Mouse (Mus musculus) liver, embryonic 15.5 days (tissue): ENCODE data around the gene H2-K1. TPM values are rescaled to one million over a fixed set of nuclear protein-coding genes. Genes with fewer than 3 reads are reported as not detected.
"Not testable (repeated sequence)": the region's sequence is repeated elsewhere in the genome, so short reads cannot be mapped to it uniquely, and the experiment has no call there.

Experiments used
- ATAC-seq: fragments of 200-750 bp; cut with Nextera tagmentation; 2 replicates; pipeline ENCODE4 v1.8.0; 2017; ENCODE audit warnings: moderate number of reproducible peaks, mild to moderate bottlenecking, moderate library complexity; ENCODE audit not compliant: insufficient read depth
- H3K27ac ChIP-seq: fragments of 300-500 bp; sonication (generic); replicated peaks from 2 replicates; pipeline ENCODE4 v1.5.1; 2015; ENCODE audit warnings: mild to moderate bottlenecking, inconsistent platforms
- H3K27me3 ChIP-seq: fragments of 300-500 bp; sonication (generic); 2 replicates; pipeline ENCODE4 v1.6.1; 2015; ENCODE audit warnings: mild to moderate bottlenecking, inconsistent platforms
- H3K36me3 ChIP-seq: fragments of 300-500 bp; sonication (generic); replicated peaks from 2 replicates; pipeline ENCODE4 v1.6.1; 2015; ENCODE audit warnings: moderate library complexity, mild to moderate bottlenecking, inconsistent platforms
- H3K4me1 ChIP-seq: fragments of 300-500 bp; sonication (generic); replicated peaks from 2 replicates; pipeline ENCODE4 v1.6.1; 2015; ENCODE audit warnings: inconsistent platforms
- H3K4me2 ChIP-seq: fragments of 300-500 bp; sonication (generic); 2 replicates; pipeline ENCODE4 v1.6.1; 2015; ENCODE audit warnings: moderate library complexity, mild to moderate bottlenecking, inconsistent platforms
- H3K4me3 ChIP-seq: fragments of 300-500 bp; sonication (generic); replicated peaks from 2 replicates; pipeline ENCODE4 v1.5.1; 2015; ENCODE audit warnings: mild to moderate bottlenecking, inconsistent platforms
- H3K9ac ChIP-seq: fragments of 300-500 bp; sonication (generic); 2 replicates; pipeline ENCODE4 v1.6.1; 2015; ENCODE audit warnings: moderate library complexity, mild to moderate bottlenecking, inconsistent platforms
- H3K9me3 ChIP-seq: fragments of 300-500 bp; sonication (generic); replicated peaks from 2 replicates; pipeline ENCODE4 v1.6.1; 2016; ENCODE audit warnings: inconsistent platforms
- WGBS: fragments of 180-500 bp; shearing (Covaris S2); methylation state at CpG from one replicate; pipeline ENCODE4 v1.1.7; 2015; ENCODE audit warnings: mixed read lengths; ENCODE audit not compliant: insufficient replicate concordance; 5-methylcytosine and 5-hydroxymethylcytosine counted together
- polyA plus RNA-seq: library from polyadenylated mRNA; unstranded; fragments of >200 nt; fragmentation: Nextera tagmentation; extraction: Ambion mirVana; gene quantifications from 2 replicates; pipeline ENCODE4 v1.2.1, GENCODE M21; 2015

H2-K1 gene
- polyA plus RNA-seq, 1 experiment from 2014 or later, result 123 TPM

DNA sequence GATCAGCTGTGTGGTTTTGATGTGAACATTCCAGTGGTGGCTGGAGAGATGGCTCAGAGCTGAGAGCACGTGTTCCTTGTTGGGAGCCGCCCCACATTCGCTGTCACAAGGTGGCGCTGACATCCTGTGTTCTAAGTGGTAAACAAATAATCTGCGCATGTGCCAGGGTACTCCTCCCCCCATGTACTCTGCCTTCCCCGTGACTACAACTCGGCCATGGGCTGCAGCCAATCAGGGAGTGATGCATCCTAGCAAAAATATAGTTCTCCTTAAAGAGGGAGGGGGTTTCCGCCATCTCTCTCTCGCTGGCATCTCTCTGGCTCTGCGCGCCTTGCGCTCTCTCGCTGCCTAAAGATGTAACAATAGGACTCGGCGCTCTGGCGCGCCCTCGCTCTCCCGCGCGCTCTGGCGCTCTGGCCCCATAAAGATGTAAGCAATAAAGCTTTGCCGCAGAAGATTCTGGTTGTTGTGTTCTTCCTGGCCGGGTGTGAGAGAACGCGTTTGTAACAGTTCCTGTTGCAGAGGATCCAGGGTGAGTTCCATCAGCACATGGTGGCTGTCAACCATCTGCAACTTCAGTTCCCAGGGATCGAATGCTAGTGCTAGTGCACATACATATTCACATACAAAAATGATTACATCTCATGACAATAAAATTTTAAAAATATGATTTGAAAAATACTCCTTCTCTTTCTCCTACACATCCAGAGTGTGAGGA lies 18.8 kb downstream of the H2-K1 start:
- Histone ChIP-seq H3K4me3 (peak overlapping the region; percentile 64), H3K27ac (peak overlapping the region; percentile 72), H3K4me2 (peak overlapping the region; percentile 84), H3K27me3 (peaks cover 34% of the 10 kb centered on the region), H3K9ac (peak overlapping the region; percentile 40; the same call in 1 of the 2 replicates), H3K4me1 (peaks cover 43% of the 10 kb centered on the region)
- not testable (repeated sequence) for H3K9me3 ChIP-seq, H3K36me3 ChIP-seq
- peak; percentile 58 for ATAC-seq
- WGBS, result under 1% methylated on average over 27 of the region's 27 CpGs

GRCm38 (mm10) chr17:33980181-33981035 lies 19.7 kb downstream of the H2-K1 start:
- peaks cover 43% of the 10 kb centered on the region for H3K4me1 ChIP-seq
- H3K9ac ChIP-seq, result no peak overlapping the region
- peak overlapping the region; percentile 84 for H3K4me2 ChIP-seq
- 67% methylated on average over 19 of the region's 19 CpGs for WGBS
- ATAC-seq, result no peak
- no peak overlapping the region for H3K4me3 ChIP-seq
- H3K9me3 ChIP-seq, result no peaks in the 10 kb centered on the region
- H3K36me3 ChIP-seq, result no peaks in the 10 kb centered on the region
- peak overlapping the region; percentile 65; the same call in 1 of the 2 replicates for H3K27ac ChIP-seq
- peaks cover 39% of the 10 kb centered on the region for H3K27me3 ChIP-seq

DNA sequence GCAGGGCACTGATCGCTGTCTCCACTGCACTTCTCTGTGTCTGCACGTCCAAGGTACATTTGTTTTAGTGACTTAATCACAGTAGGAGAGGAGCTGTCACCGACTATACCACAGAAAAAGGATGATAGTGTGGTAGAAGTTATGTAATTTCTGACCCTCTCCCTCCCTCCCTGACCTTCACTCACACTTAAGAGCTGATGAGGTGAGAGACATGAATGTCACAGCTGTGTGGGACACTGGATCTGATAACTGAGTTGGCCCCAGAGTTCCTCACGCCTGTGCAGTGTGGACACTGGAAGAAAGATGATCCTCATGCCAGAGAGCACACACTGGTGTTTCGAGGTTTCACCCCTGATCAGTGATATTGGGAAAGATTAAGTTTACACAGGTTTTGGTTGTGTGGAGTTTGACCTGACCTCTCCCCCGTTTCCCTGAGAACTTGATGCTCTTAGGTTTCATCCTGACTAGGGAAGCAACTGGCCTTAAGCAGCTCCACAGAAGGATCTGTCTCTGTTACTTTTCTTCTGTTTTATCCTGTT lies 20.6 kb downstream of the H2-K1 start:
- Histone ChIP-seq H3K9ac (no peak overlapping the region), H3K9me3 (no peaks in the 10 kb centered on the region), H3K4me2 (no peak overlapping the region), H3K4me1 (peaks cover 43% of the 10 kb centered on the region), H3K36me3 (no peaks in the 10 kb centered on the region), H3K27ac (peak overlapping the region; percentile 65), H3K4me3 (no peak overlapping the region), H3K27me3 (peaks cover 39% of the 10 kb centered on the region)
- 50% methylated on average over 6 of the region's 6 CpGs for WGBS
- ATAC-seq, result no peak

GRCm38 (mm10) chr17:33978631-33979031 lies 21.5 kb downstream of the H2-K1 start:
- Histone ChIP-seq H3K4me1 (peaks cover 46% of the 10 kb centered on the region), H3K36me3 (no peaks in the 10 kb centered on the region), H3K27me3 (peaks cover 39% of the 10 kb centered on the region), H3K4me2 (peak overlapping the region; percentile 88), H3K9me3 (no peaks in the 10 kb centered on the region), H3K4me3 (peak overlapping the region; percentile 60), H3K9ac (peak overlapping the region; percentile 40; the same call in 1 of the 2 replicates), H3K27ac (peak overlapping the region; percentile 68)
- peak; percentile 85 for ATAC-seq
- under 1% methylated on average over 17 of the region's 17 CpGs for WGBS

DNA sequence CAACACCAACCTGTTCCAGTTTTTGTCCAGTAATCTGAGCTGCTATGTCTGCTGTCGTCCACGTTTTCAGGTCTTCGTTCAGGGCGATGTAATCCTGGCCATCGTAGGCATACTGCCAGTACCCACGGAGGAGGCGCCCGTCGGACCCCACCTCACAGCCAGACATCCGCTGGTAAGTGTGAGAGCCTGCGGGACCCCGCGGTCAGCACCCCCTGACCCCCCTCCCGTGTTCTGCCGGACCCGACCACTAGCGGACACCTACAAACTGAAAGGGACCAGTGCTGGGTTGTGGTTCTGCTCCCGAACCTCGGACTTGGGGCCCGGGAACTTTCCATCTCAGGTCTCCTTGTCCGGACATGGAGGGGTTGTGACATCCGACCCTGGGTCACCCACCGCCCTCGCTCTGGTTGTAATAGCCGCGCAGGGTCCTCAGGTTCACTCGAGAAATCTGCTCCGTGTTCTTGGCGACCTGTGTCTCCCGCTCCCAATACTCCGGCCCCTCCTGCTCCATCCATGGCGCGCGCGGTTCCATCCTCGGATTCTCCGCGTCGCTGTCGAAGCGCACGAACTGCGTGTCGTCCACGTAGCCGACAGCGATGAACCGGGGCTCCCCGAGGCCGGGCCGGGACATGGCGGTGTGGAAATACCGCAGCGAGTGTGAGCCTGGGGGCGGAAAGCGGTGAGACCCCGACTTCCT lies 22.1 kb downstream of the H2-K1 start:
- Histone ChIP-seq H3K4me2 (peak overlapping the region; percentile 88), H3K36me3 (no peaks in the 10 kb centered on the region), H3K4me3 (peak overlapping the region; percentile 60), H3K9me3 (no peaks in the 10 kb centered on the region), H3K27ac (peak overlapping the region; percentile 68), H3K9ac (peak overlapping the region; percentile 40), H3K4me1 (peaks cover 48% of the 10 kb centered on the region), H3K27me3 (peaks cover 39% of the 10 kb centered on the region)
- 3% methylated on average over 57 of the region's 57 CpGs for WGBS
- ATAC-seq, result no peak

- no peak overlapping the region for H3K27ac ChIP-seq
- ATAC-seq, result no peak
- no peak overlapping the region for H3K4me2 ChIP-seq
- no peaks in the 10 kb centered on the region for H3K9me3 ChIP-seq
- no peaks in the 10 kb centered on the region for H3K36me3 ChIP-seq
- H3K4me1 ChIP-seq, result peaks cover 16% of the 10 kb centered on the region
- H3K9ac ChIP-seq, result no peak overlapping the region
- H3K4me3 ChIP-seq, result no peak overlapping the region
- H3K27me3 ChIP-seq, result peaks cover 34% of the 10 kb centered on the region
- WGBS, result 39% methylated on average over 3 of the region's 3 CpGs
These were observed 26.6 kb downstream of the H2-K1 start for GRCm38 (mm10) chr17:33973572-33973971.

- ATAC-seq, result no peak
- 6% methylated on average over 1 of the region's 1 CpGs for WGBS
- no peaks in the 10 kb centered on the region for H3K9me3 ChIP-seq
- no peak overlapping the region for H3K9ac ChIP-seq
- H3K4me3 ChIP-seq, result no peak overlapping the region
- no peak overlapping the region for H3K4me2 ChIP-seq
- H3K36me3 ChIP-seq, result no peaks in the 10 kb centered on the region
- H3K27ac ChIP-seq, result no peak overlapping the region
- peaks cover 7% of the 10 kb centered on the region for H3K4me1 ChIP-seq
- H3K27me3 ChIP-seq, result peaks cover 25% of the 10 kb centered on the region
These were observed 27.5 kb downstream of the H2-K1 start for GRCm38 (mm10) chr17:33972691-33973090.

GRCm38 (mm10) chr17:33969394-33969793 lies 30.8 kb downstream of the H2-K1 start:
- 64% methylated on average over 4 of the region's 4 CpGs for WGBS
- peaks cover 18% of the 10 kb centered on the region for H3K36me3 ChIP-seq
- no peak overlapping the region for H3K4me3 ChIP-seq
- H3K9ac ChIP-seq, result no peak overlapping the region
- ATAC-seq, result no peak
- no peak overlapping the region for H3K27ac ChIP-seq
- H3K9me3 ChIP-seq, result no peaks in the 10 kb centered on the region
- peaks cover 5% of the 10 kb centered on the region; the same call in 1 of the 2 replicates for H3K4me1 ChIP-seq
- no peak overlapping the region for H3K4me2 ChIP-seq
- H3K27me3 ChIP-seq, result 0 out of 2 replicates have a peak, but pooled peaks cover 7% of the 10 kb centered on the region

- Histone ChIP-seq H3K9me3 (no peaks in the 10 kb centered on the region), H3K4me3 (no peak overlapping the region), H3K9ac (no peak overlapping the region), H3K27ac (no peak overlapping the region), H3K4me2 (no peak overlapping the region), H3K36me3 (peaks cover 20% of the 10 kb centered on the region), H3K4me1 (peaks cover 5% of the 10 kb centered on the region; the same call in 1 of the 2 replicates), H3K27me3 (0 out of 2 replicates have a peak, but pooled peaks cover 7% of the 10 kb centered on the region)
- peak; percentile 28; the same call in 1 of the 2 replicates for ATAC-seq
- WGBS, result 21% methylated on average over 5 of the region's 5 CpGs
These were observed 31.2 kb downstream of the H2-K1 start for GRCm38 (mm10) chr17:33968927-33969326.

- no peak overlapping the region for H3K4me2 ChIP-seq
- H3K4me3 ChIP-seq, result no peak overlapping the region
- no peaks in the 10 kb centered on the region for H3K9me3 ChIP-seq
- peaks cover 1% of the 10 kb centered on the region; the same call in 1 of the 2 replicates for H3K4me1 ChIP-seq
- peaks cover 24% of the 10 kb centered on the region for H3K36me3 ChIP-seq
- H3K27me3 ChIP-seq, result 0 out of 2 replicates have a peak, but pooled peaks cover 7% of the 10 kb centered on the region
- peak; percentile 69 for ATAC-seq
- no peak overlapping the region for H3K9ac ChIP-seq
- WGBS, result 0% methylated on average over 9 of the region's 9 CpGs
- no peak overlapping the region for H3K27ac ChIP-seq
These were observed 31.7 kb downstream of the H2-K1 start for GRCm38 (mm10) chr17:33968489-33968888.
